Mouse (Mus musculus): ENCODE measurements around the gene Gm42688.
A peak's percentile ranks its signal among the peaks of the same experiment; 100 is the strongest.

DNA sequence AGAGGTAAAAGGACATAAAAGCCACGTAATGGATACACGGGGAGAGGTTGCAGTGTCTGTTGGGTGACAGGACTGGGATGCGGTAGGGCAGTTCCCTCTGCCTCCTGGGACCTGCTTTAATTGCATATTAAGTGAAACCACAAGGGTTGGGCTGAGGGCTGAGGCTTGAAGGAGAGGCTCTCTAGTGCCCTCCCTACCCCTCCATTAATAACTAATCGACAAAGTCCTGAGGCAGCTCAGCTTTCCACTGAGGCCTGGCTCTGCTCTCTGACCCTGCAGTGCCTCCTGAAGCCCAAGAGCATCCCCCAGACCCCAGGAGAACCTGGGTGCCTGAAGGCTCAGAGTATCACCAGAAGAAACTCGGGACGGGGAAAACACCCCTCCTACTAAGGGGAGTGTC, 16.9 kb upstream of the Gm42688 start:
- TF ChIP-seq POLR2A (IDR thresholded peaks at IDR 0.05; ENCODE audit: low read depth, low read length), result peak; percentile 30; the same call in 1 of the 2 replicates
- TF ChIP-seq CTCF (IDR thresholded peaks at IDR 0.05; ENCODE audit: borderline replicate concordance, insufficient read depth, low read length), result no peak
